Mouse (Mus musculus) ES-Bruce4 (cell line): ENCODE results near the gene Ptprd. TPM values are rescaled to one million over a fixed set of nuclear protein-coding genes. Genes with fewer than 3 reads are reported as not detected.

ENCODE experiments used
- H3K27ac ChIP-seq: 2 replicates; pipeline ENCODE4 v1.5.1; 2012; ENCODE audit warnings: low read length, inconsistent platforms; ENCODE audit not compliant: insufficient read depth
- H3K27me3 ChIP-seq: 2 replicates; pipeline ENCODE4 v1.6.1; 2012; ENCODE audit warnings: mild to moderate bottlenecking, low read length, inconsistent platforms; ENCODE audit not compliant: control insufficient read depth, poor library complexity, insufficient read depth, severe bottlenecking
- H3K36me3 ChIP-seq: 2 replicates; pipeline ENCODE4 v1.6.1; 2012; ENCODE audit warnings: inconsistent platforms, mild to moderate bottlenecking, low read length, moderate library complexity; ENCODE audit not compliant: control insufficient read depth, poor library complexity, insufficient read depth, severe bottlenecking
- H3K4me1 ChIP-seq: one replicate; pipeline ENCODE4 v1.8.1; 2011; ENCODE audit warnings: low read length; ENCODE audit not compliant: control insufficient read depth, insufficient read depth
- H3K4me3 ChIP-seq: 2 replicates; pipeline ENCODE4 v1.5.1; 2011; ENCODE audit warnings: low read depth, mild to moderate bottlenecking, low read length
- H3K9ac ChIP-seq: 2 replicates; pipeline ENCODE4 v1.6.1; 2012; ENCODE audit warnings: low read depth, mild to moderate bottlenecking, inconsistent platforms; ENCODE audit not compliant: poor library complexity, severe bottlenecking
- H3K9me3 ChIP-seq: replicated peaks from 2 replicates; pipeline ENCODE4 v1.6.1; 2012; ENCODE audit warnings: mild to moderate bottlenecking, low read length, inconsistent platforms; ENCODE audit not compliant: control insufficient read depth, poor library complexity, insufficient read depth, severe bottlenecking
- CTCF ChIP-seq: IDR thresholded peaks from one replicate; pipeline ENCODE4 v1.8.1; 2011; ENCODE audit warnings: low read depth, low read length
- EP300 ChIP-seq: IDR thresholded peaks from 2 replicates; pipeline ENCODE4 v1.6.1; 2011; ENCODE audit warnings: low read depth, low read length; ENCODE audit not compliant: insufficient read depth
- POLR2A ChIP-seq: IDR thresholded peaks from one replicate; pipeline ENCODE4 v1.8.1; 2011; ENCODE audit warnings: low read length; ENCODE audit not compliant: insufficient read depth
- polyA plus RNA-seq: library from polyadenylated mRNA; stranded (reverse); fragments of >200 nt; gene quantifications from 2 replicates; pipeline ENCODE4 v1.2.4, GENCODE M21; 2011; ENCODE audit warnings: low read depth; ENCODE audit not compliant: missing spikeins, insufficient read depth, insufficient read length

Ptprd gene
- polyA plus RNA-seq, 1 experiment, result 2.8 TPM

DNA sequence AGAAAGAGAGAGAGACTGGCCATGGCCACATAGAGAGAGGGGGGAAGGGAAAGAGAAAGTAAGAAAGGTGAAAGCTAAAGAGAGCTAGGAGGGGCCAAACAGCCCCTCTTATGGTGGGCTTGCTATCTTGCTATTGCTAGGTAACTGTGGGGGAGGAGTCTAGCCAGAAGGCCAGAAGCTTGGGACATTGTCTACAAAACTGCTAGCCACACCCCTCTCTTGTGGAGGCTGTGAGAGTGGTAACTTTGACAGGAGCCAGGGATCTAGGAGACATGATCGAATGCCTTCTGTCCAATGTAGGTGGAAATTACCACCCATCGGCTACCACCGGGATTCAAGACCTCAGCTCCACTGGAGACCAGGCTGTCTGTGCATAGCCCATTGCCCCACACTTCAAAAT lies 1899.2 kb downstream of the Ptprd start:
- Histone ChIP-seq H3K27me3 (no peaks in the 10 kb centered on the region), H3K9me3 (no peaks in the 10 kb centered on the region), H3K9ac (no peak overlapping the region), H3K36me3 (no peaks in the 10 kb centered on the region), H3K27ac (no peak overlapping the region), H3K4me3 (no peak overlapping the region), H3K4me1 (no peaks in the 10 kb centered on the region)
- no peak for TF ChIP-seq CTCF
- no peak for TF ChIP-seq EP300
- no peak for TF ChIP-seq POLR2A

DNA sequence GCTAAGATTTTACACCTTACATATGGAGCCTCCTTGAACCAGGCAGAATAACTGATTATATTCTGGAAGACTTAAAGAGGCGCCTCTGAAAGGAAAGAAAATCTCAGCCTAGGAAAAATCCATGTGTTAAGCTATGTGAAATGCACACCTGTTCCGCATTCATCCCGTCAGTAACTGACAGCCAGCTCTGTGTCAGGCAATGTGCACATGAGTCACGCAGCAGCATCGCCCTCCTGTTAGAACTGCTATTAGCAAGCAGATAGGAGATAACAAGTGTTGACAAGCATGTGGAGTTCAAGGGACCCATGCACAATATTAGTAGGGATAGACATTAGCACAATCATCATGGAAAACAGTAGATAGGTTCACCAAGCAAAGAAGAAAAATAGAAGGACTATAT lies 1905.8 kb downstream of the Ptprd start:
- no peaks in the 10 kb centered on the region for H3K27me3 ChIP-seq
- H3K9me3 ChIP-seq, result no peaks in the 10 kb centered on the region
- no peak overlapping the region for H3K27ac ChIP-seq
- no peak overlapping the region for H3K9ac ChIP-seq
- TF ChIP-seq POLR2A (no peak), EP300 (no peak), CTCF (no peak)
- no peak overlapping the region for H3K4me3 ChIP-seq
- H3K36me3 ChIP-seq, result no peaks in the 10 kb centered on the region
- H3K4me1 ChIP-seq, result no peaks in the 10 kb centered on the region

DNA sequence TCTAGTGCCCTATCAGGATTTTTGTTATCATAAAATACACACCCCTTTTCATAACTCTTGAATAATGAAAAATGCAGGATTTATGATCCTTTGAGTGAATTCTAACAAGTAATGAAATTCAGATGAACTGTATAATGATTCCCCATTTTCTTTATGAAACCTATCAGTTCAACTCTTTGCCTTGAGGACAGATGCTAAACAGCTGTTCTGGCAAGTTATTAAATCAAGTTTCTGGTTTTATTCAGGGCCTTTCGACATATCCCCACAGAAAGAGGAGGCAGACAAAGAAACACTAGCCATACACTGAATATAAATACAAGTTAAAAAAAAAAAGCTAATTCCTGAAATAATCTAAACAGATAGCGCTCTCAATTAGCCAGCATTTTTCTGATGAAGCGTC lies 1914.4 kb downstream of the Ptprd start:
- Histone ChIP-seq H3K27ac (no peak overlapping the region), H3K9ac (no peak overlapping the region), H3K9me3 (no peaks in the 10 kb centered on the region), H3K36me3 (no peaks in the 10 kb centered on the region), H3K4me3 (no peak overlapping the region), H3K4me1 (no peaks in the 10 kb centered on the region), H3K27me3 (no peaks in the 10 kb centered on the region; the same call in 1 of the 2 replicates)
- no peak for TF ChIP-seq CTCF
- no peak for TF ChIP-seq POLR2A
- TF ChIP-seq EP300, result no peak

DNA sequence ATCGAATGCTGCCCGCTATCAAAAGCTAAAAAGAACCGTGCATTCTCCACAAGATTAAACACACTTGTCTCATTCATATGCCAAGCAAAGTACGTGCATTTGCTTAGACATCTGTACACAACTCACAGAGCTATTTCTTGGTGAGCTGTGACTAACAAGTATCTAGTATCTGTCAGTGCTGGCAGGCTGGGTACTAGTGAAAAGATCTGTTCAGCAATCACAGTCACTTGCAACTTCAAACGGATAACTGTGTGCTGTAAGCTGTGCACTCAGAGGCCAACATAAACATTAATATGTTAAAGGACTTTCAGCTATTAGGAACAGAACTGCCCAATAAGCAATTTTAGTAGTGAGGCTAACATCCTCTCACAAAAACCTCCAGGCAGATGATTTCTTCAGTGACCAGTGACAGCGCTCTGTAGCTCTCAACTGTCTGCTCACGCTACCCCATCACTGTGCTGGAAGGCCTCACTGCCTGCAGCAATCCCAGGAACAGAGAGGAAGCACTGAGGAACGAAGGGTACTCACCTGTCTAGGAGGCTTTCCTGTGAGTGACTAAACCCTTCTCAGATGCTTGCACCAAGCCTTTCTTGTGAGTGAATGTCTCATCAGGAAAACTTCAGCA lies 1918.9 kb downstream of the Ptprd start:
- Histone ChIP-seq H3K4me3 (no peak overlapping the region), H3K9me3 (no peaks in the 10 kb centered on the region), H3K9ac (no peak overlapping the region), H3K36me3 (no peaks in the 10 kb centered on the region), H3K27ac (no peak overlapping the region), H3K4me1 (no peaks in the 10 kb centered on the region), H3K27me3 (no peaks in the 10 kb centered on the region)
- TF ChIP-seq POLR2A (no peak), EP300 (no peak), CTCF (no peak)

DNA sequence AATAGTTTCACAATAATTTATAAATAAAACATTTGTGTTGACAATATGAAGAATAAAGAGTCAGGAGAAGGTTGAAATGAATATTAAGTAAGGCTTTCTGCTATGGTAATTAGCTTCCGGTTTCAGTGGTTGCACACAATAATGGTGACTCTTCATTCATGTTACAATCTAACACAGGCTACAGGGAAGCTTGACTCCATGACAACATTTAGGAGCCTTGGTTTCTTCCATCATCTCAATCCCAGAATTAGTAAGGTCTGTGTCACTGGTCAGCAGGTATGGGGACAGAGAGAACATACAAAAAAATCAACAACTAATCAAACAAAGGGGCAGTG lies 1921.3 kb downstream of the Ptprd start:
- H3K9ac ChIP-seq, result no peak overlapping the region
- no peaks in the 10 kb centered on the region for H3K36me3 ChIP-seq
- H3K9me3 ChIP-seq, result no peaks in the 10 kb centered on the region
- no peak overlapping the region for H3K4me3 ChIP-seq
- TF ChIP-seq CTCF (no peak), POLR2A (no peak), EP300 (no peak)
- no peaks in the 10 kb centered on the region for H3K4me1 ChIP-seq
- no peak overlapping the region for H3K27ac ChIP-seq
- no peaks in the 10 kb centered on the region for H3K27me3 ChIP-seq

DNA sequence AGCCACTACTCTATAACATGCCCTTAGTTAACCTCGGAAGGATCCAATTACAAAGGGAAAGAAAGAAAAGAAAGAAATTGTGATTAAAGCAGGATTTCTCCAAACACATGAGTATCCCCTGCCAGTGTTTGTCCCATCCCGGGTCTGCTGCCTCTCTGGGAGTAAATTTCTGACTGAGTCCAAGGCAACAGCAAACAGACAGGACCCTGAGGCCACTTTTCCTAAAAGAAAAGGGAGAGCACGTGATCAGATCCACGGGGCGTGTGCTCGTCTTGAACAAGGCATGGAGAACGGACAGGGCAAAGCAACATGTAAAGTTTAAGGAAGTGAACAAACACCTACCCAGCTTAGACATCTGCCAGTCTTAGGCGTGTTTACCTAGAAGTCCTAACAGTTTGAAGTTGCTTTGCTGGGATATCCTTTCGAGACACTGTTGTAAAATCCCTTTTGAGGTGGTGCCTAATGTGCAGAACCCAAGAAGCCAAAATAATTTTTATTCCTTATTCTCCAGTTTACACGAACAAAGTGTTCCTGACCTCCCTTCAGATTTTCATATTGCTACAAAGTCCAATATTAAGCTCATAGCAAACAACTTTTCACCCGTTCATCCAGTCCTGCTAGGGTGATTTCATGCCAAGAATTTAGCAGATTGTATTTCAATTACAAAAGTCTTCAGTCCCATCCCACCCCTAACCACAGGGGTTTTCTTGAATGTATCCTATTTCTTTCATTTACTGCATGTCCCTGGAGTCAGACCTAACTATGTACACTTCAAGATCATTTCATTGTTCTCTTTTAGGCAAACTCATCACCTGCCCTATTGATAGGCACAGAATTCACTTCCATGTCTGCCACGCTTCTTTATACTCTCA lies 1921.9 kb downstream of the Ptprd start:
- no peak overlapping the region for H3K9ac ChIP-seq
- H3K4me3 ChIP-seq, result no peak overlapping the region
- TF ChIP-seq CTCF, result no peak
- no peak for TF ChIP-seq POLR2A
- no peak for TF ChIP-seq EP300
- H3K27me3 ChIP-seq, result no peaks in the 10 kb centered on the region
- no peaks in the 10 kb centered on the region for H3K36me3 ChIP-seq
- H3K4me1 ChIP-seq, result no peaks in the 10 kb centered on the region
- H3K27ac ChIP-seq, result no peak overlapping the region
- no peaks in the 10 kb centered on the region for H3K9me3 ChIP-seq
